ENCODE assay signal across 9 mouse cellular contexts in the genomic region with DNA sequence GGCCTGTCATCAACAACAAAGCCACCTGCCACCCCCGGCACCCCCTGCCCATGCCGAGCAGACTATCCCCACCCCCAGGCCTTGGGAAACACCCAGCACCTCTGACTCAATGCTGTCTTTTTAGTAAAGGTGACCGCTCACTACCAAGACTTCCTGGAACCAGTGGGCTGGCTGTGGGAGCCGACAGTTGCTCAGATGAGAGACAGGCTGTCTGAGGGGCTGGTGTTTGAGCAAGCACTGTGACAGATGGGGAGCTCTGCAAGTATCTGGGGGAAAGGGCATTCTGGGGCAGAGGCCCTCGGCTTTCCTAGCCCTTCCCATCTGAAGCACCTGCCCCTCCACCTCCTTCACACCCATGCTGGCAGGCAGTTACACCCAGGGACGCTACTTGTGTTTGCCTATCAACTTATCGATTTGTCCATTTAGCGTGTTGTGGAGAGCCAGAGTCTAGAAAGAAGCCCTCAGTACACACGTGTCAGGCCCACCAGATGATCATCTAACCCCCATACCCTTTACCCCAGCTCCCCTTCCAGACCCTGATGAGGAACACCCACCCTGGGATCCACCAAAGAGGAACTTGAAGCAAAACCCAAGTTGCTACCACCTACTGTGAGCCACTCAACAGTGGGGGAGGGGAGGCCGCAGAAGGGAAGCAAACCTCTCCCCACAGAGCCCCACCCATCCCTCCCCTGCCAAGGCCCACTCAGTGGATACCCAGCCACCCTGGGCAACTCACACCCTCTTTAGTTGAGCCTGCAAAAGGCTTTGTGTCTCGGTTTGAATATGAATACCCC. TPM values are rescaled to one million over a fixed set of nuclear protein-coding genes. Genes with fewer than 3 reads are reported as not detected.
DNase-seq lines count a peak whose midpoint lies in the region; ATAC-seq lines count a peak whose summit lies in the region.
"Had no signal": no experiment of that assay in that cellular context is flagged by ENCODE, and none has a peak within 500 bp of the region (broad histone marks: within the 10 kb centered on the region; RNA-seq: fewer than 3 reads in every experiment).

No protein-coding gene starts in this region.

- H3K36me3 ChIP-seq in lung, embryonic 15.5 days = no peaks in the 10 kb centered on the region

- peaks cover 15% of the 10 kb centered on the region for H3K4me1 ChIP-seq in lung, embryonic 15.5 days

- ATAC-seq in hematopoietic stem cell, adult 5-6 weeks (replicated peaks in 1 of 2; ENCODE audit: insufficient read depth in 1 of 2, low FRiP score in 2 of 2, low TSS enrichment in 1 of 2, low read depth in 1 of 2, poor library complexity in 2 of 2, severe bottlenecking in 2 of 2) = peak; percentile 65 to 67
- no peak for ATAC-seq in lung, embryonic 15.5 days (ENCODE audit: borderline replicate concordance, extremely low read depth, low FRiP score, low TSS enrichment)

- no peak overlapping the region for H3K9ac ChIP-seq in lung, embryonic 15.5 days

- peak overlapping the region; percentile 76 for H3K27ac ChIP-seq in lung, embryonic 15.5 days

- no peak overlapping the region for H3K4me3 ChIP-seq in lung, embryonic 15.5 days
- H3K4me3 ChIP-seq: myocyte had no signal

- no peaks in the 10 kb centered on the region for H3K27me3 ChIP-seq in lung, embryonic 15.5 days

- DNase-seq in right cerebral cortex, postnatal 14 days = peak; percentile 54
- DNase-seq in right cerebral cortex, postnatal 36 days (ENCODE audit: low spot score in 2 of 2) = no peak
- peak; percentile 59 for DNase-seq in retina, embryonic 14.5 days (ENCODE audit: low spot score)
- no peak for DNase-seq in urinary bladder, postnatal 36 days (ENCODE audit: low spot score in 2 of 2)
- no peak for DNase-seq in adipocyte (ENCODE audit: low spot score)
- DNase-seq in layer of hippocampus, adult 18-20 months (ENCODE audit: low spot score in 2 of 2) = no peak

- WGBS in lung, embryonic 15.5 days = 38% methylated on average over 11 of the region's 11 CpGs

- H3K9me3 ChIP-seq in lung, embryonic 15.5 days = no peaks in the 10 kb centered on the region

- peak overlapping the region; percentile 13; the same call in 1 of the 2 replicates for H3K4me2 ChIP-seq in lung, embryonic 15.5 days

RNA-seq across cellular contexts. Expression of a gene that starts 57.7 kb away (rescaled TPM):
- 25.1 and 30.0 TPM in 2 replicates for total RNA-seq in hematopoietic stem cell, adult 5-6 weeks (2017)
- polyA plus RNA-seq in lung, embryonic 15.5 days (2015; fragmentation: Nextera tagmentation; extraction: Ambion mirVana) = 10.2 and 10.6 TPM in 2 replicates
- total RNA-seq in layer of hippocampus, adult 18-20 months (2021) = 10 to 100 TPM; 67.8 to 68.8 TPM

Comparison
In these comparisons a context has a peak if more than half of its experiments do, and no peak if none do; other contexts are left out.
1. DNase-seq: peak in right cerebral cortex, postnatal 14 days (single experiment) and retina, embryonic 14.5 days (single experiment); none in right cerebral cortex, postnatal 36 days (0 of 2), urinary bladder, postnatal 36 days (0 of 2), adipocyte (single experiment) and layer of hippocampus, adult 18-20 months (0 of 2).